Mouse (Mus musculus) C2C12 (cell line): Measurements from ENCODE around the gene Tyw3.

ENCODE experiments used
- CEBPB ChIP-seq: IDR thresholded peaks from one replicate; pipeline ENCODE4 v1.6.1; 2011; ENCODE audit warnings: low read depth, mild to moderate bottlenecking, control low read depth, moderate library complexity
- CTCF ChIP-seq: IDR thresholded peaks from one replicate; pipeline ENCODE4 v1.5.1; 2011; ENCODE audit not compliant: control insufficient read depth, insufficient read depth, insufficient read length
- MYOG ChIP-seq: IDR thresholded peaks from one replicate; pipeline ENCODE4 v1.6.1; 2011; ENCODE audit not compliant: control insufficient read depth, insufficient read length; ENCODE audit errors: extremely low read depth
- USF1 ChIP-seq: IDR thresholded peaks from one replicate; pipeline ENCODE4 v1.6.1; 2011; ENCODE audit warnings: low read depth, mild to moderate bottlenecking, control low read depth, moderate library complexity

GRCm38 (mm10) chr3:154548868-154549301, 48.0 kb downstream of the Tyw3 start:
- TF ChIP-seq MYOG, result no peak
- no peak for TF ChIP-seq CTCF
- no peak for TF ChIP-seq CEBPB
- no peak for TF ChIP-seq USF1
